Mouse (Mus musculus) liver, postnatal 0 days (tissue): ENCODE results near the gene Atf3.

Experiments
- CTCF ChIP-seq: sonication (generic); IDR thresholded peaks from 2 replicates; pipeline ENCODE4 v1.5.1; 2016; ENCODE audit warnings: antibody characterized with exemption, low read depth
- EP300 ChIP-seq: IDR thresholded peaks from 2 replicates; pipeline ENCODE4 v1.6.1; 2016; ENCODE audit warnings: antibody characterized with exemption, low read depth, mild to moderate bottlenecking

DNA sequence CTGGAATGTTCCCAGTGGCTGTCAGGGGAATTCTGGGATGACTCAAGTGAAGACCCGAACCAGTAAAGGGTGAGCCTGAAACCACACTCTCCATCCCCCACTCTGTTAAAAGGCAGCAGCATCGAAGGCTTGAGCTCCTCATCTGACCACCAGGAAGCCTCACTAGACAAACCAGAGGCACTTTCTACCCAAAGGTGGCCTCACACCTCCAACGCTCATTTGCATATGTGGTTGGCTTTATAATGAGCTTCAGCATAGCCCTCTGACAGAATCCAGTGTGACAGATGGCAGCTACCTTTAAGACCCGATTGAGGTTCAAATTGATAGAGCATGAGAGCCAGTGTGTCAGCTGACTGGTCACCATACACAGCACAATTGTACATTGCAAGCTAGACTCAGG lies 93.6 kb downstream of the Atf3 start:
- no peak for TF ChIP-seq CTCF
- TF ChIP-seq EP300: no peak
